Mouse (Mus musculus): ENCODE results near the gene Spred3.
"Not testable (repeated sequence)": the region's sequence is repeated elsewhere in the genome, so short reads cannot be mapped to it uniquely, and the experiment has no call there.

DNA sequence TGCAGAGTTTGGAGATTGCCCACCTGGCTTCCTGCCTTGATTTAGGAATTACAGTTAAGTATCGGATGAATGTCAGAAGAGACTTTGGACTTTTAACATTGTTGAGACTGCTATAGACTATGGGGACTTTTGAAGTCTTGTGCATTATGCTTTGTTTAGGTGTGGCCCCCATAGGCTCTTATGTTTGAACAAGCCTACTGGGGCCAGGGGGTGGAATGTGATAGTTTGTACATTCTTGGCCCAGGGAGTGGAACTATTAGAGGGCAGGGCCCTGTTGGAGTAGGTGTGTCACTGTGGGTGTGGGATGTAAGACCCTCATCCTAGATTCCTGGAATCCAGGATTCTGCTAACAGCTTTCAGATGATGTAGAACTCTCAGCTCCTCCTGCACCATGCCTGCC, 24.0 kb upstream of the Spred3 start:
- not testable (repeated sequence) for TF ChIP-seq POLR2A (IDR thresholded peaks at IDR 0.05; ENCODE audit: low read depth, low read length); CTCF (IDR thresholded peaks at IDR 0.05; ENCODE audit: extremely low read depth, insufficient read length, insufficient replicate concordance, low read depth, low read length)

All from small intestine, adult 2 months (tissue).